Mouse (Mus musculus) CH12.LX (cell line): Measurements from ENCODE around the gene Ndufs2. TPM values are rescaled to one million over a fixed set of nuclear protein-coding genes. Genes with fewer than 3 reads are reported as not detected.

Experiments
- DNase-seq: peaks from one replicate; pipeline ENCODE4 v3.0.0-alpha.2; 2013; ENCODE audit errors: extremely low read depth
- H3K27ac ChIP-seq: 2 replicates; pipeline ENCODE4 v1.5.1; 2012; ENCODE audit warnings: low read depth, mild to moderate bottlenecking, control low read depth, moderate library complexity; ENCODE audit not compliant: insufficient read depth
- H3K27me3 ChIP-seq: replicated peaks from 2 replicates; pipeline ENCODE3; 2012; ENCODE audit warnings: inconsistent platforms
- H3K36me3 ChIP-seq, 2 experiments: replicated peaks in 1 of 2; 2 replicates each; pipeline versions ENCODE3 to v1.6.1; 2012; ENCODE audit warnings: inconsistent platforms in 1 of 2, low read length in 1 of 2, mild to moderate bottlenecking in 1 of 2, mixed read lengths in 1 of 2, moderate library complexity in 1 of 2; ENCODE audit not compliant: control insufficient read depth in 1 of 2, insufficient read depth in 1 of 2
- H3K4me1 ChIP-seq, 2 experiments: 2 replicates each; pipeline ENCODE4 v1.6.1; 2012; ENCODE audit warnings: inconsistent platforms in 1 of 2, moderate library complexity in 1 of 2; ENCODE audit not compliant: insufficient read depth in 2 of 2, control insufficient read depth in 1 of 2
- H3K4me2 ChIP-seq: 2 replicates; pipeline ENCODE4 v1.6.1; 2012; ENCODE audit warnings: low read depth, mild to moderate bottlenecking, control low read depth; ENCODE audit not compliant: poor library complexity, insufficient read depth, severe bottlenecking
- H3K4me3 ChIP-seq, 3 experiments: fragments of 150-350 bp in 1 of 3; sonication (generic) in 1 of 3; replicated peaks in 1 of 3; 2 replicates each; pipeline versions ENCODE3 to v1.5.1; 2011 to 2012; ENCODE audit warnings: low read depth in 2 of 3, low read length in 2 of 3, mild to moderate bottlenecking in 2 of 3, moderate library complexity in 2 of 3, control low read depth in 1 of 3, improper control_type of control experiment in 1 of 3, inconsistent platforms in 1 of 3, mixed read lengths in 1 of 3; ENCODE audit not compliant: poor library complexity in 1 of 3
- H3K79me2 ChIP-seq: replicated peaks from 2 replicates; pipeline ENCODE4 v1.6.1; 2012; ENCODE audit warnings: mild to moderate bottlenecking, moderate library complexity; ENCODE audit not compliant: control insufficient read depth, poor library complexity, insufficient read depth, severe bottlenecking; ENCODE audit errors: extremely low read depth
- H3K9ac ChIP-seq: 2 replicates; pipeline ENCODE4 v1.6.1; 2012; ENCODE audit warnings: low read depth, mild to moderate bottlenecking, control low read depth, moderate library complexity; ENCODE audit not compliant: insufficient read depth
- H3K9me3 ChIP-seq: replicated peaks from 2 replicates; pipeline ENCODE3; 2012; ENCODE audit warnings: low read length, inconsistent platforms, mixed read lengths
- BHLHE40 ChIP-seq: IDR thresholded peaks from 2 replicates; pipeline ENCODE4 v1.6.1; 2011; ENCODE audit warnings: mild to moderate bottlenecking, low read depth, low read length, improper control_type of control experiment
- CHD1 ChIP-seq: IDR thresholded peaks from 2 replicates; pipeline ENCODE4 v1.6.1; 2012; ENCODE audit warnings: low read depth, low read length, improper control_type of control experiment, inconsistent platforms
- EP300 ChIP-seq: IDR thresholded peaks from 2 replicates; pipeline ENCODE4 v1.6.1; 2011; ENCODE audit warnings: low read length, improper control_type of control experiment
- ETS1 ChIP-seq: conservative IDR thresholded peaks from 2 replicates; pipeline ENCODE4 v1.6.1; 2012; ENCODE audit warnings: low read depth, mild to moderate bottlenecking, inconsistent platforms, low read length, improper control_type of control experiment, moderate library complexity
- GABPA ChIP-seq: IDR thresholded peaks from 2 replicates; pipeline ENCODE4 v1.6.1; 2012; ENCODE audit warnings: low read depth, low read length, improper control_type of control experiment, inconsistent platforms; ENCODE audit not compliant: insufficient replicate concordance
- JUND ChIP-seq: conservative IDR thresholded peaks from 2 replicates; pipeline ENCODE4 v1.6.1; 2011; ENCODE audit warnings: low read depth, low read length, improper control_type of control experiment
- MAFK ChIP-seq: IDR thresholded peaks from 2 replicates; pipeline ENCODE4 v1.6.1; 2011; ENCODE audit warnings: low read length, improper control_type of control experiment; ENCODE audit not compliant: insufficient replicate concordance
- MAX ChIP-seq: IDR thresholded peaks from 2 replicates; pipeline ENCODE4 v1.6.1; 2011; ENCODE audit warnings: low read length, improper control_type of control experiment
- NRF1 ChIP-seq: IDR thresholded peaks from 2 replicates; pipeline ENCODE4 v1.6.1; 2014; ENCODE audit warnings: low read depth, mild to moderate bottlenecking, inconsistent platforms, low read length, improper control_type of control experiment, moderate library complexity
- PAX5 ChIP-seq: IDR thresholded peaks from 2 replicates; pipeline ENCODE4 v1.6.1; 2012; ENCODE audit warnings: low read length, inconsistent platforms, mixed read lengths
- POLR2A ChIP-seq: IDR thresholded peaks from 2 replicates; pipeline ENCODE4 v1.6.1; 2011; ENCODE audit warnings: low read depth, mild to moderate bottlenecking, improper control_type of control experiment, low read length
- RAD21 ChIP-seq: IDR thresholded peaks from 2 replicates; pipeline ENCODE4 v1.6.1; 2011; ENCODE audit warnings: low read depth, mild to moderate bottlenecking, low read length, improper control_type of control experiment, moderate library complexity
- RCOR1 ChIP-seq: conservative IDR thresholded peaks from 2 replicates; pipeline ENCODE4 v1.6.1; 2012; ENCODE audit warnings: low read depth, mild to moderate bottlenecking, inconsistent platforms, low read length, improper control_type of control experiment
- SIN3A ChIP-seq: IDR thresholded peaks from 2 replicates; pipeline ENCODE4 v1.6.1; 2012; ENCODE audit warnings: low read length, improper control_type of control experiment, inconsistent platforms
- UBTF ChIP-seq: IDR thresholded peaks from 2 replicates; pipeline ENCODE4 v1.6.1; 2012; ENCODE audit warnings: low read depth, mild to moderate bottlenecking, inconsistent platforms, low read length, improper control_type of control experiment, moderate library complexity
- USF2 ChIP-seq: conservative IDR thresholded peaks from 2 replicates; pipeline ENCODE4 v1.6.1; 2011; ENCODE audit warnings: low read depth, low read length, improper control_type of control experiment
- ZC3H11A ChIP-seq: IDR thresholded peaks from 2 replicates; pipeline ENCODE4 v1.6.1; 2012; ENCODE audit warnings: low read depth, mild to moderate bottlenecking, inconsistent platforms, low read length, improper control_type of control experiment
- ZNF384 ChIP-seq: IDR thresholded peaks from 2 replicates; pipeline ENCODE4 v1.6.1; 2012; ENCODE audit warnings: low read depth, low read length, improper control_type of control experiment, inconsistent platforms
- dilution Hi-C: fragments of 300-500 bp; cut with MboI; formaldehyde crosslinking; loops from 2 replicates; pipeline ENCODE4 v1.14.3; 2020; ENCODE audit warnings: low sequenced_read_pairs; ENCODE audit not compliant: extremely low pct_unique_long_range_greater_than_20kb, extremely low pct_ligation_motif_present
- in situ Hi-C: fragments of 300-500 bp; cut with MboI; formaldehyde crosslinking; loops from 3 replicates; pipeline ENCODE4 v1.14.3; 2019; ENCODE audit warnings: low sequenced_read_pairs, low pct_ligation_motif_present, low pct_unique_long_range_greater_than_20kb, mixed read lengths
- polyA plus RNA-seq: library from polyadenylated mRNA; unstranded; fragments of >175 nt; gene quantifications from 2 replicates; pipeline ENCODE4 v1.2.1, GENCODE M21; 2012; ENCODE audit warnings: low read depth; ENCODE audit not compliant: insufficient read length
- total RNA-seq, 2 experiments: library from RNA; depleted of rRNA; stranded (reverse); fragments of 300-350 nt in 1 of 2; fragments of >200 nt in 1 of 2; gene quantifications; 2 replicates each; pipeline ENCODE4 v1.2.3; 2012 to 2014

The Ndufs2 gene
- total RNA-seq (2012; rRNA removed) (244 and 265 TPM in 2 replicates), total RNA-seq (2014; rRNA removed) (239 and 242 TPM in 2 replicates), polyA plus RNA-seq (242 and 264 TPM in 2 replicates)

DNA sequence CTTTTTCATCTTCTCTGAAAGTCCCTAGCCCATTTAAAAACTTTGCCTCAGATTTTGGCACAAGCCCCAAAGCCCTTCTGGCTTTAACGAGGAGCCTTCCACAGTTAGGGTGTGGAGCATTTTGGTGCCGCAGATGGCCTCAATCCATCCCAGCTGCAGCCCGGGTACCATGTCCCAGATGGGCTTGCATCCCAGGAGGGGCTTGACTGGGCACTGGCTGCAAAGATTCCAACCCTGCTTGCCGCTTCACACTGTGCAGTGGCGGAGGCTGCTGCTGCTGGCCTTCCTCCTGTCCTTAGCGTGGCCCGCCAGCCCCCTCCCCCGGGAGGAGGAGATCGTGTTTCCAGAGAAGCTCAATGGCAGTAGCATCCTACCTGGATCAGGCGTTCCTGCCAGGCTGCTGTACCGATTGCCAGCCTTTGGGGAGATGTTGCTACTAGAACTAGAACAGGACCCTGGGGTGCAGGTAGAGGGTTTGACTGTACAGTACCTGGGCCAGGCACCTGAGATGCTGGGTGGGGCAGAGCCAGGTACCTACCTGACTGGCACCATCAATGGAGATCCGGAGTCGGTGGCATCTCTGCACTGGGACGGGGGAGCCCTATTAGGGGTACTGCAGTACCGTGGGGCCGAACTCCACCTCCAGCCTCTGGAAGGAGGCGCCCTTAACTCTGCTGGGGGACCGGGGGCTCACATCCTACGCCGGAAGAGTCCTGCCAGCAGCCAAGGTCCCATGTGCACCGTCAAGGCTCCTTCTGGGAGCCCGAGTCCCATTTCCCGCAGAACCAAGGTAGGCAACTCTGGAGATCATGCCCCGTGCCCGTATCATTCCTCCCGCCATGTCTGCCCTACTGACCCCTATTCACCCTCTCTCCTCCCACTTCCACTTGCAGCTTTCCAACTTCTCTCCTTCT, at the start of gene Ndufs2:
Gene Ndufs2 (minus strand): TSS at position 709 of the 914 bp plus-strand sequence.
- H3K4me1 ChIP-seq = peaks cover 17 to 36% of the 10 kb centered on the region in 2 experiments
- H3K27me3 ChIP-seq = peaks cover 20% of the 10 kb centered on the region
- H3K4me2 ChIP-seq = peak within 1 kb of the TSS; percentile 21
- in situ Hi-C loops = loop anchor here (5.0 kb wide), 1 partner anchor 34 kb away; no protein-coding TSS in a partner anchor
- DNase-seq = no peak
- no peak for TF ChIP-seq JUND
- no peak for TF ChIP-seq NRF1
- no peak for TF ChIP-seq ETS1
- TF ChIP-seq PAX5 = no peak
- TF ChIP-seq EP300 = no peak
- TF ChIP-seq USF2 = no peak
- TF ChIP-seq MAX = no peak
- TF ChIP-seq POLR2A = no peak
- no peak for TF ChIP-seq RCOR1
- no peak for TF ChIP-seq MAFK
- TF ChIP-seq BHLHE40 = no peak
- dilution Hi-C loops = no loop called here
- no peak within 1 kb of the TSS for H3K9ac ChIP-seq
- no peak within 1 kb of the TSS for H3K4me3 ChIP-seq
- no peaks in the 10 kb centered on the region for H3K36me3 ChIP-seq
- H3K79me2 ChIP-seq = peaks cover 9% of the 10 kb centered on the region
- H3K9me3 ChIP-seq = peaks cover 3% of the 10 kb centered on the region
- H3K27ac ChIP-seq = no peak within 1 kb of the TSS

DNA sequence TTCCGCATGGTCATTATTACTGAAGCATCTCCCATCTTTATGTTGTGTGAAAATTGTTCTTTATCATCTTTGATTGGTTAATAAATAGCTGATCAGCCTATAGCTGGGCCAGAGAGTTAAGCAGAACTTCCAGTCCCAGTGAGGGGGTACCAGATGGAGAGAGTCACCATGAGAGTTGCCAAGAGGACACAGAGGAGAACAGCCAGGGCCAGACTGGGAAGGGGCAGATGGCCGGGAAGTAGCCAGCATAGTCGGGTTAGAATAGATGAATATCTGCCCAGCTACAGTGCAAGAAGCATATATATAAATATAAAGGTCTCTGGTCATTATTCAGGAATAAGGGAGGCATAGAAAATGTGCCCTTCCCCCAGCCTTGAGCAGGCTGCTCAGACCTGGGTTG, 47.0 kb upstream of the Ndufs2 start:
- no peaks in the 10 kb centered on the region for H3K36me3 ChIP-seq

More for the DNA sequence above, 47.0 kb upstream of the Ndufs2 start:
- H3K9me3 ChIP-seq = no peaks in the 10 kb centered on the region
- TF ChIP-seq ETS1 (no peak), GABPA (no peak), NRF1 (no peak), UBTF (no peak), CHD1 (no peak), ZNF384 (no peak), RAD21 (no peak), SIN3A (no peak), MAFK (no peak), MAX (no peak), ZC3H11A (no peak), RCOR1 (no peak), JUND (no peak)
- TF ChIP-seq, all 38 proteins: peak for 0
- Histone ChIP-seq H3K4me3 (no peak overlapping the region), H3K27me3 (no peaks in the 10 kb centered on the region), H3K4me1 (peaks cover 0 to 9% of the 10 kb centered on the region in 2 experiments; a peak in 2 of 4 replicates), H3K79me2 (peaks cover 3% of the 10 kb centered on the region; the same call in 1 of the 2 replicates), H3K4me2 (no peak overlapping the region), H3K9ac (no peak overlapping the region), H3K27ac (no peak overlapping the region)
- dilution Hi-C loops = no loop called here
- DNase-seq = no peak
- in situ Hi-C loops = no loop called here
